Mouse (Mus musculus) intestine, embryonic 14.5 days (tissue): ENCODE data around the gene Ccdc17. TPM values are rescaled to one million over a fixed set of nuclear protein-coding genes. Genes with fewer than 3 reads are reported as not detected.

Source experiments
- ATAC-seq: fragments of 200-750 bp; cut with Nextera tagmentation; replicated peaks from 2 replicates; pipeline ENCODE4 v1.8.0; 2017; ENCODE audit warnings: low read depth, moderate number of reproducible peaks, moderate TSS enrichment, moderate library complexity; ENCODE audit not compliant: low FRiP score, low TSS enrichment
- DNase-seq: peaks from one replicate; pipeline ENCODE4 v3.0.0-alpha.2; 2018; ENCODE audit warnings: low spot score
- H3K27ac ChIP-seq: fragments of 300-500 bp; sonication (generic); 2 replicates; pipeline ENCODE4 v1.5.1; 2014; ENCODE audit warnings: low read depth, mild to moderate bottlenecking, control low read depth
- H3K27me3 ChIP-seq: fragments of 300-500 bp; sonication (generic); replicated peaks from 2 replicates; pipeline ENCODE4 v1.6.1; 2014; ENCODE audit warnings: low read length, control low read depth; ENCODE audit not compliant: control insufficient read depth, insufficient read depth
- H3K36me3 ChIP-seq: fragments of 300-500 bp; sonication (generic); 2 replicates; pipeline ENCODE4 v1.6.1; 2014; ENCODE audit warnings: low read length, control low read depth; ENCODE audit not compliant: control insufficient read depth, insufficient read depth
- H3K4me1 ChIP-seq: fragments of 300-500 bp; sonication (generic); replicated peaks from 2 replicates; pipeline ENCODE4 v1.6.1; 2014; ENCODE audit warnings: low read length, control low read depth, mixed read lengths; ENCODE audit not compliant: control insufficient read depth, insufficient read depth
- H3K4me2 ChIP-seq: fragments of 300-500 bp; sonication (generic); 2 replicates; pipeline ENCODE4 v1.6.1; 2014; ENCODE audit warnings: low read length
- H3K4me3 ChIP-seq: fragments of 300-500 bp; sonication (generic); 2 replicates; pipeline ENCODE4 v1.5.1; 2014; ENCODE audit warnings: low read depth, low read length, control low read depth, mixed read lengths
- H3K9ac ChIP-seq: fragments of 300-500 bp; sonication (generic); 2 replicates; pipeline ENCODE4 v1.6.1; 2014; ENCODE audit warnings: mild to moderate bottlenecking, low read length
- H3K9me3 ChIP-seq: fragments of 300-500 bp; sonication (generic); 2 replicates; pipeline ENCODE4 v1.6.1; 2016; ENCODE audit warnings: low read length, control low read depth; ENCODE audit not compliant: control insufficient read depth
- WGBS: fragments of 180-500 bp; shearing (Covaris S2); extraction: QIAGEN DNeasy Blood & Tissue Kit; methylation state at CpG from one replicate; pipeline ENCODE4 v1.1.7; 2014; 5-methylcytosine and 5-hydroxymethylcytosine counted together
- polyA plus RNA-seq: library from polyadenylated mRNA; unstranded; fragments of >200 nt; fragmentation: Nextera tagmentation; extraction: Ambion mirVana; gene quantifications from 2 replicates; pipeline ENCODE4 v1.2.1, GENCODE M21; 2014

Ccdc17 gene
- polyA plus RNA-seq, 1 experiment from 2014 or later = 4.1 TPM

DNA sequence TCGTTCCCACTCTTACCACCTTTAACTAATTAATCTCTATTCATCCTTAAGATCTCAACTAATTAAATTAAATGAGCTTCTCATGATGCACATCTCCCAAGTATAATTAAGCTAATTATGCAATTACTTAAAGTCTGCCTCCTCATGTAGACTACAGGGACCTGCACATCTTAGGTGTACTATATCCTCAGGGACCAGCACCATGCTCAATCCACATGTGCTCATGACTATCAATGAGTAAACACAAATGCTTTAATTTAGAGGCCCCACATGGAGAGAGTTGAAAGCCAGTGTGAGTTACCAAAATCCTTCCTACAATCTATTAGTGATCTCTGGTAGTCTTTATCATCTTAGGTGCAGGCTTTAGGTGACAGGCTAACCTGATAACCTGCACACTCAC lies 38.7 kb downstream of the Ccdc17 start:
- H3K4me3 ChIP-seq = no peak overlapping the region
- no peak overlapping the region for H3K27ac ChIP-seq
- no peaks in the 10 kb centered on the region for H3K27me3 ChIP-seq
- 93% methylated on average over 1 of the region's 1 CpGs for WGBS
- H3K9me3 ChIP-seq = no peaks in the 10 kb centered on the region
- ATAC-seq (no peak), DNase-seq (no peak)
- no peaks in the 10 kb centered on the region for H3K4me1 ChIP-seq
- H3K4me2 ChIP-seq = no peak overlapping the region
- H3K36me3 ChIP-seq = peaks cover 60% of the 10 kb centered on the region
- H3K9ac ChIP-seq = no peak overlapping the region

DNA sequence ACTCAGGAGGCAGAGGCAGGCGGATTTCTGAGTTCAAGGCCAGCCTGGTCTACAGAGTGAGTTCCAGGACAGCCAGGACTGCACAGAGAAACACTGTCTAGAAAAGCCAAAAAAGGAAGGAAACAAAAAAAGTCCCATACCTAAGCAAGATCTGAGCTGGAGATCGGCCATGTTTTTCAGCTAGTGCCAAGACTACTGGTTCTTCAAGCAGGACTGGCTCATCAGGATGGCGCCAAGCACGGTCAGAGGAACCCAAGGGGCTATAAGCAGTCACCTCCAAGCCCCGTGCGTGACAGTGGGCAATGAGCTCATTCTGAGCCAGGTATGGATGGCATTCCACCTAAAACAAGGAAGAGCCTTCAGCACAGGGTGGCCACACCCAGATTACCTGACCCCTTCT lies 42.4 kb downstream of the Ccdc17 start:
- H3K4me3 ChIP-seq = no peak overlapping the region
- ATAC-seq (no peak), DNase-seq (no peak)
- H3K4me2 ChIP-seq = no peak overlapping the region
- H3K9me3 ChIP-seq = no peaks in the 10 kb centered on the region
- H3K27me3 ChIP-seq = no peaks in the 10 kb centered on the region
- 98% methylated on average over 6 of the region's 6 CpGs for WGBS
- no peaks in the 10 kb centered on the region for H3K4me1 ChIP-seq
- H3K27ac ChIP-seq = no peak overlapping the region
- peaks cover 93% of the 10 kb centered on the region for H3K36me3 ChIP-seq
- no peak overlapping the region for H3K9ac ChIP-seq

GRCm38 (mm10) chr4:116642071-116642470 lies 45.6 kb downstream of the Ccdc17 start:
- ATAC-seq (no peak), DNase-seq (no peak)
- no peak overlapping the region for H3K27ac ChIP-seq
- H3K4me2 ChIP-seq = no peak overlapping the region
- H3K9me3 ChIP-seq = no peaks in the 10 kb centered on the region
- H3K9ac ChIP-seq = no peak overlapping the region
- no peak overlapping the region for H3K4me3 ChIP-seq
- H3K36me3 ChIP-seq = peaks cover 86% of the 10 kb centered on the region
- H3K4me1 ChIP-seq = no peaks in the 10 kb centered on the region
- WGBS = 94% methylated on average over 1 of the region's 1 CpGs
- no peaks in the 10 kb centered on the region for H3K27me3 ChIP-seq

DNA sequence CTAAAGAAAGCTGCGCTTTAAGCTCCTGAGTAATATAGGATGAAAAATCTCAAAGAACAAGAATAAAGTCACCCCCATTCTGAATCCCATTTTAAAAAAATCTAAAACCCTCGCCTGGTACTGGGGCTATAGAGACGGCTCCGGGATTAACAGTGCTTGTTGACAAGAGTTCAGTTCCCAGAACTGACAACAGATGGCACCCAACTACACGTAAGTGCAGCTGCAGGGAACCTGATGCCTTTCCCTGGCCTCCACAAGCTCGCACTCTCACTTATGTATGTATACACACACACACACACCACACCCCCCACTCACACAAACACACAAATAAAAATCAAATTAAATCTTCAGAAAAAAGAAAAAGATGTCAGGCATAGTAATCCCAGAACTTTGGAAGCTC lies 47.9 kb downstream of the Ccdc17 start:
- no peak overlapping the region for H3K4me3 ChIP-seq
- DNase-seq (no peak), ATAC-seq (no peak)
- no peaks in the 10 kb centered on the region for H3K27me3 ChIP-seq
- 57% methylated on average over 6 of the region's 6 CpGs for WGBS
- H3K27ac ChIP-seq = no peak overlapping the region
- H3K9me3 ChIP-seq = no peaks in the 10 kb centered on the region
- peaks cover 88% of the 10 kb centered on the region for H3K36me3 ChIP-seq
- H3K4me2 ChIP-seq = no peak overlapping the region
- peaks cover 4% of the 10 kb centered on the region; the same call in 1 of the 2 replicates for H3K4me1 ChIP-seq
- no peak overlapping the region for H3K9ac ChIP-seq

DNA sequence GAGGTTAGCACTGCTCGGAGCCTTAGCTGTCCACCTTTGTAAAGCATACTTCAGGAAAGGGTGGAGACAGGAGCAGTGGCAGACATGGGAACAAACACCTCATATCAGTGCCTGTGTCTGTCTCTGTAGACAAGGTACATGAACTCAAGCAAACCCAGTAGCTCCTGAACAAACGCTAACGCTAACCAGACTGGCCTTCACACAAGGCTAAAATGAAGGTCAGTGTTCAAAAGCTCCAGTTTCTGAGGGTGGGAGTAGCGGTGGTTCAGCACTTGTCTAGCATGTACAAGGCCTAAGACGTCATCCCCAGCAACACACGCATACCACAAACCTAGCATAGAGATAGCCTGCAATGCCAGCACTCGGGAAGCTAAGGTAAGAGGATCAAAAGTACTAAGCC lies 49.2 kb downstream of the Ccdc17 start:
- H3K9ac ChIP-seq = no peak overlapping the region
- ATAC-seq (no peak), DNase-seq (no peak)
- no peak overlapping the region for H3K27ac ChIP-seq
- WGBS = 87% methylated on average over 7 of the region's 7 CpGs
- peaks cover 7% of the 10 kb centered on the region for H3K4me1 ChIP-seq
- no peak overlapping the region for H3K4me3 ChIP-seq
- H3K9me3 ChIP-seq = no peaks in the 10 kb centered on the region
- no peak overlapping the region for H3K4me2 ChIP-seq
- H3K27me3 ChIP-seq = no peaks in the 10 kb centered on the region
- peaks cover 78% of the 10 kb centered on the region for H3K36me3 ChIP-seq

DNA sequence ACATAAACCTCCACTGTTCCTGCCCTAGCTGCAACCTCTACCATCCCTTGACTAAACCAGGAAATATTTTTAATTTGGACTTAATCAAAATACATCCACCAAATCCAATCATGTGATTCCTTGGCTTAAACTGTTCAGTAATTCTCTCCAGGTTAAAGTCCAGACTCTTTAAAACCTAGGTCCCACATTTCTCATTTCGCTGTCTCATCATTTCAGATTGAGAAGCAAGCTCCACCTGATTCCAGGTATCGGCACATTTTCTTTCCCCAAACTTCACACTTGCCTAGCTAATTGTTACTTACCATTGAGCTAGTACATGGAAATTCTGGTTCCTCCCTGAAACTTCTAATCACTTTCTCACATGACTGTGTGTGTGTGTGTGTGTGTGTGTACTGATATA lies 53.0 kb downstream of the Ccdc17 start:
- peaks cover 7% of the 10 kb centered on the region for H3K4me1 ChIP-seq
- no peaks in the 10 kb centered on the region for H3K27me3 ChIP-seq
- H3K9me3 ChIP-seq = no peaks in the 10 kb centered on the region
- no peak overlapping the region for H3K4me3 ChIP-seq
- DNase-seq (no peak), ATAC-seq (no peak)
- H3K9ac ChIP-seq = no peak overlapping the region
- H3K4me2 ChIP-seq = no peak overlapping the region; the same call in 1 of the 2 replicates
- no peak overlapping the region for H3K27ac ChIP-seq
- 98% methylated on average over 2 of the region's 2 CpGs for WGBS
- peaks cover 43% of the 10 kb centered on the region for H3K36me3 ChIP-seq

Other genes with a start within 250 kb of the Ccdc17 start
- 20.3 and 22.8 TPM in 2 replicates for gene Mast2, start 132.5 kb upstream of the Ccdc17 start, polyA plus RNA-seq
- 4.1 and 4.8 TPM in 2 replicates for gene Ipp, start 89.1 kb upstream of the Ccdc17 start, polyA plus RNA-seq
- 25.2 and 25.5 TPM in 2 replicates for gene Tmem69, start 40.7 kb upstream of the Ccdc17 start, polyA plus RNA-seq
- gene Gpbp1l1, start 39.0 kb upstream of the Ccdc17 start, polyA plus RNA-seq = 43.4 and 46.9 TPM in 2 replicates
- gene Nasp, start 31.3 kb downstream of the Ccdc17 start, polyA plus RNA-seq = 146 and 154 TPM in 2 replicates
- 764 and 800 TPM in 2 replicates for gene Akr1a1, start 55.0 kb downstream of the Ccdc17 start, polyA plus RNA-seq
- 1,268 and 1,288 TPM in 2 replicates for gene Prdx1, start 88.9 kb downstream of the Ccdc17 start, polyA plus RNA-seq
- 12.9 and 17.6 TPM in 2 replicates for gene Mmachc, start 111.8 kb downstream of the Ccdc17 start, polyA plus RNA-seq
- 35.9 and 42.5 TPM in 2 replicates for gene Ccdc163, start 111.9 kb downstream of the Ccdc17 start, polyA plus RNA-seq
- gene Tesk2, start 124.3 kb downstream of the Ccdc17 start, polyA plus RNA-seq = 8.3 TPM in 2 replicates
- 31.7 and 34.7 TPM in 2 replicates for gene Toe1, start 211.0 kb downstream of the Ccdc17 start, polyA plus RNA-seq
- 12.3 and 18.8 TPM in 2 replicates for gene Mutyh, start 211.1 kb downstream of the Ccdc17 start, polyA plus RNA-seq
- 1.3 and 1.7 TPM in 2 replicates for gene Hpdl, start 225.1 kb downstream of the Ccdc17 start, polyA plus RNA-seq